Mouse (Mus musculus): ENCODE results near the gene E2f6. TPM values are rescaled to one million over a fixed set of nuclear protein-coding genes. Genes with fewer than 3 reads are reported as not detected.

The E2f6 gene
- total and polyA plus RNA-seq, 3 experiments: 35.4 to 67.0 TPM; not detected in 1

- no peaks in the 10 kb centered on the region for H3K4me1 ChIP-seq (ENCODE audit: control insufficient read depth in 1 of 2, insufficient read depth in 2 of 2, low read length in 2 of 2)
- DNase-seq (ENCODE audit: low read depth, low spot score): no peak
- H3K27me3 ChIP-seq (ENCODE audit: control insufficient read depth in 1 of 2, insufficient read depth in 2 of 2, low read length in 2 of 2): peaks cover 4 to 6% of the 10 kb centered on the region in 2 experiments; a peak in 3 of 4 replicates
- no peak overlapping the region for H3K9ac ChIP-seq (ENCODE audit: control insufficient read depth, low read depth, low read length, poor library complexity, severe bottlenecking)
- H3K27ac ChIP-seq (ENCODE audit: control insufficient read depth, low read depth, low read length): no peak overlapping the region
- no peaks in the 10 kb centered on the region for H3K9me3 ChIP-seq (replicated peaks; ENCODE audit: insufficient read depth, low read length)
- H3K4me3 ChIP-seq (ENCODE audit: control insufficient read depth in 1 of 2, insufficient read depth in 1 of 2, low read depth in 2 of 2, low read length in 2 of 2): no peak overlapping the region
- H3K36me3 ChIP-seq (ENCODE audit: control insufficient read depth in 1 of 2, insufficient read depth in 2 of 2, low read length in 2 of 2): no peaks in the 10 kb centered on the region
- no peaks in the 10 kb centered on the region for H3K79me2 ChIP-seq (ENCODE audit: control insufficient read depth, insufficient read depth, low read length, poor library complexity)
- no peak for TF ChIP-seq ZMIZ1 (IDR thresholded peaks at IDR 0.05; ENCODE audit: low read depth, low read length)
- TF ChIP-seq POLR2AphosphoS2 (IDR thresholded peaks at IDR 0.05; ENCODE audit: low read length): no peak
- TF ChIP-seq NRF1 (IDR thresholded peaks at IDR 0.05; ENCODE audit: insufficient read depth, low read depth, low read length, poor library complexity, severe bottlenecking): no peak
- TF ChIP-seq EP300 (IDR thresholded peaks at IDR 0.05; ENCODE audit: low read depth in 1 of 2, low read length in 2 of 2): no peak
- TF ChIP-seq CHD1 (IDR thresholded peaks at IDR 0.05; ENCODE audit: low read depth, low read length): no peak
- no peak for TF ChIP-seq NELFE (IDR thresholded peaks at IDR 0.05; ENCODE audit: low read depth, low read length)
- no peak for TF ChIP-seq ELF1 (IDR thresholded peaks at IDR 0.05; ENCODE audit: low read depth, low read length)
- TF ChIP-seq RAD21 (IDR thresholded peaks at IDR 0.05; ENCODE audit: low read depth, low read length): no peak
- TF ChIP-seq MYB (IDR thresholded peaks at IDR 0.05; ENCODE audit: low read depth, low read length): no peak
- TF ChIP-seq TAL1 (IDR thresholded peaks at IDR 0.05; ENCODE audit: low read length): no peak
- TF ChIP-seq CTCF (IDR thresholded peaks at IDR 0.05 in 2 of 3, conservative IDR thresholded peaks at IDR 0.05 in 1 of 3; ENCODE audit: control insufficient read depth in 1 of 3, insufficient read depth in 1 of 3, low read depth in 2 of 3, low read length in 3 of 3, poor library complexity in 1 of 3, severe bottlenecking in 1 of 3): no peak
- TF ChIP-seq MAFK (IDR thresholded peaks at IDR 0.05; ENCODE audit: borderline replicate concordance, low read depth, low read length): no peak
- no peak for TF ChIP-seq MEF2A (IDR thresholded peaks at IDR 0.05; ENCODE audit: extremely low read depth, insufficient replicate concordance, low read depth, low read length, poor library complexity, severe bottlenecking)
- no peak for TF ChIP-seq POLR2A (IDR thresholded peaks at IDR 0.05; ENCODE audit: control insufficient read depth in 1 of 2, insufficient read depth in 1 of 2, low read depth in 1 of 2, low read length in 2 of 2, poor library complexity in 1 of 2)
- TF ChIP-seq KAT2A (conservative IDR thresholded peaks at IDR 0.05; ENCODE audit: low read depth, low read length): no peak
- TF ChIP-seq ZNF384 (IDR thresholded peaks at IDR 0.05; ENCODE audit: low read depth, low read length): no peak
- TF ChIP-seq TBP (IDR thresholded peaks at IDR 0.05; ENCODE audit: low read depth, low read length): no peak
- TF ChIP-seq RCOR1 (IDR thresholded peaks at IDR 0.05; ENCODE audit: low read depth, low read length): no peak
- TF ChIP-seq SIN3A (IDR thresholded peaks at IDR 0.05; ENCODE audit: low read length): no peak
- no peak for TF ChIP-seq TCF12 (IDR thresholded peaks at IDR 0.05; ENCODE audit: low read depth, low read length)
These were observed 22.2 kb upstream of the E2f6 start for GRCm38 (mm10) chr12:16788600-16788999.

GRCm38 (mm10) chr12:16789199-16789598 lies 21.6 kb upstream of the E2f6 start:
- H3K36me3 ChIP-seq (ENCODE audit: control insufficient read depth in 1 of 2, insufficient read depth in 2 of 2, low read length in 2 of 2): no peaks in the 10 kb centered on the region
- no peak overlapping the region for H3K27ac ChIP-seq (ENCODE audit: control insufficient read depth, low read depth, low read length)
- no peaks in the 10 kb centered on the region for H3K9me3 ChIP-seq (replicated peaks; ENCODE audit: insufficient read depth, low read length)
- no peaks in the 10 kb centered on the region for H3K4me1 ChIP-seq (ENCODE audit: control insufficient read depth in 1 of 2, insufficient read depth in 2 of 2, low read length in 2 of 2)
- H3K79me2 ChIP-seq (ENCODE audit: control insufficient read depth, insufficient read depth, low read length, poor library complexity): no peaks in the 10 kb centered on the region
- no peak for DNase-seq (ENCODE audit: low read depth, low spot score)
- peaks cover 4 to 6% of the 10 kb centered on the region in 2 experiments; a peak in 3 of 4 replicates for H3K27me3 ChIP-seq (ENCODE audit: control insufficient read depth in 1 of 2, insufficient read depth in 2 of 2, low read length in 2 of 2)
- no peak overlapping the region for H3K4me3 ChIP-seq (ENCODE audit: control insufficient read depth in 1 of 2, insufficient read depth in 1 of 2, low read depth in 2 of 2, low read length in 2 of 2)
- H3K9ac ChIP-seq (ENCODE audit: control insufficient read depth, low read depth, low read length, poor library complexity, severe bottlenecking): no peak overlapping the region
- TF ChIP-seq JUND (IDR thresholded peaks at IDR 0.05; ENCODE audit: low read depth, low read length) (no peak), MAZ (IDR thresholded peaks at IDR 0.05; ENCODE audit: low read depth, low read length) (no peak), CHD2 (IDR thresholded peaks at IDR 0.05; ENCODE audit: low read length) (no peak), POLR2AphosphoS5 (IDR thresholded peaks at IDR 0.05; ENCODE audit: borderline replicate concordance, low read depth, low read length) (no peak), ZNF384 (IDR thresholded peaks at IDR 0.05; ENCODE audit: low read depth, low read length) (no peak), KAT2A (conservative IDR thresholded peaks at IDR 0.05; ENCODE audit: low read depth, low read length) (no peak), RAD21 (IDR thresholded peaks at IDR 0.05; ENCODE audit: low read depth, low read length) (no peak), MAFK (IDR thresholded peaks at IDR 0.05; ENCODE audit: borderline replicate concordance, low read depth, low read length) (no peak), GABPA (IDR thresholded peaks at IDR 0.05; ENCODE audit: low read depth, low read length) (no peak), SMC3 (IDR thresholded peaks at IDR 0.05; ENCODE audit: low read depth, low read length) (no peak), MAX (IDR thresholded peaks at IDR 0.05; ENCODE audit: low read length) (no peak), UBTF (IDR thresholded peaks at IDR 0.05; ENCODE audit: borderline replicate concordance, insufficient read depth, low read depth, low read length) (no peak), HCFC1 (IDR thresholded peaks at IDR 0.05; ENCODE audit: low read depth, low read length) (no peak), NRF1 (IDR thresholded peaks at IDR 0.05; ENCODE audit: insufficient read depth, low read depth, low read length, poor library complexity, severe bottlenecking) (no peak), NELFE (IDR thresholded peaks at IDR 0.05; ENCODE audit: low read depth, low read length) (no peak), MXI1 (IDR thresholded peaks at IDR 0.05; ENCODE audit: low read depth, low read length) (no peak)
